Mouse (Mus musculus) midbrain, embryonic 14.5 days (tissue): ENCODE results near the gene Wapl. TPM values are rescaled to one million over a fixed set of nuclear protein-coding genes. Genes with fewer than 3 reads are reported as not detected.

ENCODE experiments used
- ATAC-seq: fragments of 200-750 bp; cut with Nextera tagmentation; 2 replicates; pipeline ENCODE4 v1.8.0; 2017; ENCODE audit warnings: moderate number of reproducible peaks, moderate library complexity; ENCODE audit not compliant: low FRiP score, low TSS enrichment
- DNase-seq: peaks from one replicate; pipeline ENCODE4 v3.0.0-alpha.2; 2015
- H3K27ac ChIP-seq: fragments of 300-500 bp; sonication (generic); replicated peaks from 2 replicates; pipeline ENCODE4 v1.5.1; 2014; ENCODE audit warnings: mild to moderate bottlenecking, low read depth, low read length, moderate library complexity
- H3K27me3 ChIP-seq: fragments of 300-500 bp; sonication (generic); 2 replicates; pipeline ENCODE4 v1.6.1; 2014; ENCODE audit warnings: low read length, control low read depth, mixed read lengths; ENCODE audit not compliant: control insufficient read depth, insufficient read depth
- H3K36me3 ChIP-seq: fragments of 300-500 bp; sonication (generic); 2 replicates; pipeline ENCODE4 v1.6.1; 2014; ENCODE audit warnings: low read length, control low read depth; ENCODE audit not compliant: control insufficient read depth, insufficient read depth
- H3K4me1 ChIP-seq: fragments of 300-500 bp; sonication (generic); 2 replicates; pipeline ENCODE4 v1.6.1; 2014; ENCODE audit warnings: mild to moderate bottlenecking, antibody characterized with exemption, low read length, control low read depth; ENCODE audit not compliant: control insufficient read depth, insufficient read depth
- H3K4me2 ChIP-seq: fragments of 300-500 bp; sonication (generic); 2 replicates; pipeline ENCODE4 v1.6.1; 2014; ENCODE audit warnings: mild to moderate bottlenecking, low read length, moderate library complexity
- H3K4me3 ChIP-seq: fragments of 300-500 bp; sonication (generic); replicated peaks from 2 replicates; pipeline ENCODE4 v1.5.1; 2014; ENCODE audit warnings: low read depth, low read length
- H3K9ac ChIP-seq: fragments of 300-500 bp; sonication (generic); replicated peaks from 2 replicates; pipeline ENCODE4 v1.6.1; 2014; ENCODE audit warnings: mild to moderate bottlenecking, low read length, moderate library complexity
- H3K9me3 ChIP-seq: fragments of 300-500 bp; sonication (generic); 2 replicates; pipeline ENCODE4 v1.6.1; 2016; ENCODE audit warnings: low read length, control low read depth, mixed read lengths; ENCODE audit not compliant: control insufficient read depth
- WGBS: fragments of 180-500 bp; shearing (Covaris S2); extraction: QIAGEN DNeasy Blood & Tissue Kit; methylation state at CpG from one replicate; pipeline ENCODE4 v1.1.7; 2014; 5-methylcytosine and 5-hydroxymethylcytosine counted together
- polyA plus RNA-seq: library from polyadenylated mRNA; unstranded; fragments of >200 nt; fragmentation: Nextera tagmentation; extraction: Ambion mirVana; gene quantifications from 2 replicates; pipeline ENCODE4 v1.2.1, GENCODE M21; 2014

The Wapl gene
- polyA plus RNA-seq, 1 experiment from 2014 or later = 22.7 TPM

DNA sequence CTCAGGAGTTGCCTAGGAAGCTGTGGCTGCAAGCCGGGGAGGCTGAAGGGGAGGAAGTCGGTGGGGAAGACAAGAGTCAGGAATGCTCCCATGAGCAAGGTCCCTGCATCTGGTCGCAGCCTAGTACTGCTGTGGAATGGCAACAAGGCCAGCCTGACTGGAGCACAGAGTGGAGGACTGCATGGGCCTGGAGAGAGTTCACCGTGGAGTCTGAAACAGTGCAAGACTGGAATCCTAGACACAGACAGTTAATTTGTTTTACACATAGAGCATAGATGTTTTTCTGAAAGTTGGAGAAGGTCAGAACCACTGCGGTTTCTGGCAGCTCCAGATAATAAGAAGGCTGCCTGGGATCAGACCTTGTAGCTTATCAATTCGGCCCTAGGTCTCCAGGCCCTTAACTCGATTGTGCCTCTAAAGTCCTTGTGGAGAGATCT lies 13.4 kb upstream of the Wapl start:
- peak; percentile 2 for DNase-seq
- no peak overlapping the region for H3K4me3 ChIP-seq
- 46% methylated on average over 7 of the region's 7 CpGs for WGBS
- peaks cover 31% of the 10 kb centered on the region for H3K27me3 ChIP-seq
- H3K36me3 ChIP-seq = no peaks in the 10 kb centered on the region
- no peaks in the 10 kb centered on the region for H3K9me3 ChIP-seq
- H3K9ac ChIP-seq = no peak overlapping the region
- no peak overlapping the region for H3K27ac ChIP-seq
- H3K4me2 ChIP-seq = no peak overlapping the region
- no peak for ATAC-seq
- H3K4me1 ChIP-seq = peaks cover 11% of the 10 kb centered on the region; the same call in 1 of the 2 replicates

DNA sequence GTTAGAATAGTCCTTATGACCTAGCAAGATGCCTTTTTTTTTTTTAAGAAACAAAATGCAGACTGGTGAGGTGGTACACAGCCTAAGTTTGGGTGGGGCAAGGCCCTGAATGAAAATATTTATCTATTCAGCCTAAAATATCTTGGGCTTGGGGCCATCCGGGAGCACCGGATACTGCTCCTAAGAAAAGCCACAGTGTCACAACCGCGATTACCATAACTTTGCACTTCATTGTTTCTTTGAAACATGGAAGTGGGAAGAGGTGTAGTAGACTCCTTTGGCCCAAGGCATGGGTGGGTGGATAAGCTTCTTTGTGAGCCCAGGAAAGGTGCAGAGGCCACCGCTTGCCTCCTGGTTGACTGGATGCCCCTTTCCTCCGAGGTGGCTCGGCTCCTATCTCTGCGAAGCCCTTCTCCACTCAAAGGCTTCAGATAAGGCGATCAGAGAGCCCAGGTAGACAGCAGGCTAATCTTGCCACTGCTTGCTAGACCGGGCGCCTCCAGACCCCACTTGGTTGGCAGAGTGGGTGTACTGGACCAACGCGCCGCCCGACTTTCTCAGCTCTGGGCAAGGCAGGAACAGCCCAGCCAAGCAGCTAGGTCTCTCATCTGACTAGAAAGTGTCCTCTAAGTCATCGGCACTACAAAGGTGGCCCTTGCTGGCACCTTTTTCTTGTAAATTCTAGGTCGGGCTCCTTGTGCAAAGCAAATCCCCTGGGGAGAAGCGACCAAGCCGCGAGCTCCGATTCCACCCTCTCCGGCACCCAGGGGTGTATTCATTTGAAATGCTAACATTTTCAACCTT lies 12.7 kb upstream of the Wapl start:
- H3K9me3 ChIP-seq = no peaks in the 10 kb centered on the region
- DNase-seq (peak; percentile 35), ATAC-seq (no peak)
- peak overlapping the region; percentile 51 for H3K9ac ChIP-seq
- peak overlapping the region; percentile 43 for H3K4me3 ChIP-seq
- no peaks in the 10 kb centered on the region for H3K36me3 ChIP-seq
- H3K4me1 ChIP-seq = peaks cover 11% of the 10 kb centered on the region; the same call in 1 of the 2 replicates
- H3K27me3 ChIP-seq = peaks cover 31% of the 10 kb centered on the region
- H3K27ac ChIP-seq = no peak overlapping the region
- H3K4me2 ChIP-seq = peak overlapping the region; percentile 79
- WGBS = 9% methylated on average over 22 of the region's 22 CpGs

- no peaks in the 10 kb centered on the region for H3K36me3 ChIP-seq
- peaks cover 11% of the 10 kb centered on the region; the same call in 1 of the 2 replicates for H3K4me1 ChIP-seq
- WGBS = under 1% methylated on average over 39 of the region's 39 CpGs
- ATAC-seq (no peak), DNase-seq (peak; percentile 59)
- no peaks in the 10 kb centered on the region for H3K9me3 ChIP-seq
- peak overlapping the region; percentile 43 for H3K4me3 ChIP-seq
- no peak overlapping the region for H3K27ac ChIP-seq
- peak overlapping the region; percentile 79 for H3K4me2 ChIP-seq
- H3K9ac ChIP-seq = peak overlapping the region; percentile 51
- peaks cover 31% of the 10 kb centered on the region for H3K27me3 ChIP-seq
These were observed 11.9 kb upstream of the Wapl start for GRCm38 (mm10) chr14:34661621-34662477.

DNA sequence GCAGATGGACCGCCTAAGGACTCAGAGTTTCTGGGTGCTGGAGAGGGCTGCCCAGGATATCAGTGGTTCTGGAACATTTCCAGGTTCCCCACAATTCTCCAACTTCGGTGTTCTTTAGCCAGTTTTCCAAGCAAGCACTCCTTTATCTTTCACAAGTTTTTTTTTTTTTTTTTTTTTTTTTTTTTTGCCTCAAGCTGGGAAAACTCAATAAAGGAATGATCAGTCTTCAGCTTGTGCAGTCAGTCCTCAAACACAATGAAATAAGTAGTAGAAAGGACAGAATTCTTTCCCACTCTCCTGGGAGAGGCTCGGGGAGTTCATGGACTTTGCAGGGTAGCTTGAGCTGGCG lies 11.3 kb upstream of the Wapl start:
- WGBS = 7% methylated on average over 4 of the region's 4 CpGs
- Histone ChIP-seq H3K4me2 (peak overlapping the region; percentile 79), H3K9me3 (no peaks in the 10 kb centered on the region), H3K9ac (no peak overlapping the region; the same call in 1 of the 2 replicates), H3K4me3 (peak overlapping the region; percentile 43), H3K36me3 (no peaks in the 10 kb centered on the region), H3K27me3 (peaks cover 31% of the 10 kb centered on the region), H3K4me1 (peaks cover 11% of the 10 kb centered on the region; the same call in 1 of the 2 replicates), H3K27ac (no peak overlapping the region)
- no peak for ATAC-seq
- no peak for DNase-seq

GRCm38 (mm10) chr14:34663381-34663780 lies 10.3 kb upstream of the Wapl start:
- Histone ChIP-seq H3K9ac (no peak overlapping the region), H3K9me3 (no peaks in the 10 kb centered on the region), H3K4me1 (peaks cover 11% of the 10 kb centered on the region; the same call in 1 of the 2 replicates), H3K4me3 (no peak overlapping the region), H3K4me2 (no peak overlapping the region), H3K36me3 (no peaks in the 10 kb centered on the region), H3K27ac (no peak overlapping the region), H3K27me3 (peaks cover 31% of the 10 kb centered on the region)
- ATAC-seq = no peak
- no peak for DNase-seq
- 75% methylated on average over 1 of the region's 1 CpGs for WGBS

- H3K27ac ChIP-seq = no peak overlapping the region
- no peak overlapping the region for H3K4me2 ChIP-seq
- no peak for DNase-seq
- WGBS = 75% methylated on average over 3 of the region's 3 CpGs
- H3K4me3 ChIP-seq = no peak overlapping the region
- no peaks in the 10 kb centered on the region for H3K27me3 ChIP-seq
- ATAC-seq = no peak
- no peaks in the 10 kb centered on the region for H3K36me3 ChIP-seq
- no peak overlapping the region for H3K9ac ChIP-seq
- 0 out of 2 replicates have a peak, but pooled peaks cover 5% of the 10 kb centered on the region for H3K4me1 ChIP-seq
- no peaks in the 10 kb centered on the region for H3K9me3 ChIP-seq
These were observed 4.6 kb upstream of the Wapl start for GRCm38 (mm10) chr14:34669082-34669481.

DNA sequence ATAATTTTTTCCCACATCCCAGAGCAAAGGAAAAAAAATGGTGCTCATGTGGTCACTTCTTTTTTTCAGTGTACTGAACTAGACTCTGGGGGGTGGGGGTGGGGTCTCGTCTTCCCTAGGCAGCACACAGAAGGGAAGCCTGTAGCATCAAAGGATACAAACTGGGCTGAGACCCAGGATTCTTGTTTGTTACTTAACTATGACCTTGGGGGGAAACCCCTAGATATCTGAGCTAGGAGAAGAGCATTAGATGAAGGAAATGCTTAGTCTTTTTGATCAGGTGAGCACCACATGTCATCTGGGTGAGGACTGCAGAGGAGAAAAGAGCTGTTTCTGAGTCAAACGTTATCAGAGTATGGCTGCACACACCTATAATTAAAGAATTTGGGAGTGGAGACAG lies 3.5 kb upstream of the Wapl start:
- 59% methylated on average over 2 of the region's 2 CpGs for WGBS
- H3K9me3 ChIP-seq = no peaks in the 10 kb centered on the region

GRCm38 (mm10) chr14:34674229-34674791 lies 582 bp downstream of the Wapl start:
- DNase-seq = peak; percentile 59
- H3K4me3 ChIP-seq = peak overlapping the region; percentile 98
- H3K4me2 ChIP-seq = peak overlapping the region; percentile 97
- WGBS = under 1% methylated on average over 52 of the region's 52 CpGs
- peak overlapping the region; percentile 94 for H3K27ac ChIP-seq
- H3K9me3 ChIP-seq = no peaks in the 10 kb centered on the region
- H3K4me1 ChIP-seq = peaks cover 14% of the 10 kb centered on the region; the same call in 1 of the 2 replicates
- no peaks in the 10 kb centered on the region for H3K27me3 ChIP-seq
- no peaks in the 10 kb centered on the region; the same call in 1 of the 2 replicates for H3K36me3 ChIP-seq
- no peak; the same call in 1 of the 2 replicates for ATAC-seq
- H3K9ac ChIP-seq = peak overlapping the region; percentile 93

More for the DNA sequence above, 3.5 kb upstream of the Wapl start:
- Histone ChIP-seq H3K4me1 (peaks cover 11% of the 10 kb centered on the region; the same call in 1 of the 2 replicates), H3K4me3 (no peak overlapping the region), H3K9ac (no peak overlapping the region), H3K36me3 (no peaks in the 10 kb centered on the region), H3K27me3 (no peaks in the 10 kb centered on the region), H3K27ac (no peak overlapping the region), H3K4me2 (no peak overlapping the region)
- no peak for DNase-seq
- ATAC-seq = no peak
